Mouse (Mus musculus): ENCODE measurements around the gene Dnajc17.

The Dnajc17 gene

DNA sequence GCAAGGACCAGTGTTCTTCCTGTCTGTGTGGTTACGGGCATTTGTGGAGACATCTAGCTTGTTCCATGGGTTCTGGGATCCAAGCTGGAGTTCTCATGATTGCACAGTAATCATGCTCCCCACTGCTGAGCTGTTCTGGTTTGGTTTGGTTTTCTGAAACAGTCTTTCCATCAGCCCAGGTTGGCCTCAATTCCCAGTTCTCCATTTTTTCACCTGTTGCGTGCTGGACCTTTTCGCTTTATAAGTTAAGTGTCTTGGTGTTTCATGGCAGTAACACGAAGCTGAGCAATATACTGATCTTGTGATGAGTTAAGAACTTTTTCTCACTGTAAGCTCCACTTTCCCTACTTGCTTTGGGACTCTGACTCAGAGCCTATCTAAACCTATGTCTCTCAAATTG lies 44.6 kb downstream of the Dnajc17 start:
- no peak for DNase-seq (ENCODE audit: low read depth in 1 of 2, low spot score in 2 of 2)

DNA sequence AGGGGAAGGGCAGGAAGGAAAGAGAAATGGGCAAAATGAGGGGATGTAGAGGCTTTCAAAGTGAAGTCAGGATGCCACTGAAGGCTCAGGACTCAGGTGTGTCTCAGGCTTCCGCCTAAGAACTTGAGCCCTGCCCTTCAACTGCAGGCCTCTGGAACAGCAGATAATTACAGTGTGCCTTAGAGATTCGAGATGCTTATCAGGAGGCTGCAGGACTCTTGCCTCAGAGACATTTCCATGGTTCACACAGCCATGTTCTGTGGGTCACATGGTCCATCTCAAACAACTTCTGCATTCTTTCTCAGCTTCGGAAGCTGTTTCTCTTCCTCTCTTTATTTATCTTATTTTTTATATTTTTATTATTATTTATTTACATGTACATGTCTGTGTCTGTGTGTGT lies 45.5 kb downstream of the Dnajc17 start:
- no peak for DNase-seq (ENCODE audit: low read depth in 1 of 2, low spot score in 2 of 2)

DNA sequence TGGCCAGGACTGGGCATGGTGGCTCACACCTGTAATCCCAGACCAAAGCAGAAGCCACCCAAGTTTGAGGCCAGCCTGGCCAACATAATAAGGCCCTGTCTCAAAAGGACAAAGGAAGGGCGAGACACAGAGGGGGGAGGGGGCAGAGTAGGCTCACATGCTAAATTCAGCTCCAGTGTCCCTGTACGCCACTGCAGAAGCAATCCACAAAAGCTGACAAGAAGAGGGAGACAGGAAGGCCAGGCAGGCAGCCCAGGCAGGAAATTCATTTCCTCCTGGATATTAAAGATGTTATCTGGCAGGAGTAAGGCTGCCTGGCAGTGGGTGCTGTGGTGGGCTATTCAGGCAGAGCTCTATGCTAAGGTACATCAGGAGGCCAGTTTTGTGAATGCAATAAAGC lies 47.3 kb downstream of the Dnajc17 start:
- no peak for DNase-seq (ENCODE audit: low read depth in 1 of 2, low spot score in 2 of 2)

DNA sequence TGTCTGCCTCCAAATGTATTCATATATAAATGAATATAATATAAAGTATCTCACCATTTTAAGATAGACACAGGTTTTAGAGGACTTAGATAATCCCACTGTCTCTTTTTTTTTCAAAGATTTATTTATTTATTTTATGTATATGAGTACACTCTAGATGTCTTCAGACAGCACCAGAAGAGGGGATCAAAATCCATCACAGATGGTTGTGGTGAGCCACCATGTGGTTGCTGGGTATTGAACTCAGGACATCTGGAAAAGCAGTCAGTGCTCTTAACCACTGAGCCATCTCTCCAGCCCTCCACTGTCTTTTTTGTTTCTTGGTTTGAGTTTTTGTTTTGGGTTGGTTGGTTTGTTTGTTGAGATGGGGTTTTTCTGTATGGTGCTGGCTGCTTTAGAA lies 50.8 kb downstream of the Dnajc17 start:
- DNase-seq (ENCODE audit: low read depth in 1 of 2, low spot score in 2 of 2): no peak

DNA sequence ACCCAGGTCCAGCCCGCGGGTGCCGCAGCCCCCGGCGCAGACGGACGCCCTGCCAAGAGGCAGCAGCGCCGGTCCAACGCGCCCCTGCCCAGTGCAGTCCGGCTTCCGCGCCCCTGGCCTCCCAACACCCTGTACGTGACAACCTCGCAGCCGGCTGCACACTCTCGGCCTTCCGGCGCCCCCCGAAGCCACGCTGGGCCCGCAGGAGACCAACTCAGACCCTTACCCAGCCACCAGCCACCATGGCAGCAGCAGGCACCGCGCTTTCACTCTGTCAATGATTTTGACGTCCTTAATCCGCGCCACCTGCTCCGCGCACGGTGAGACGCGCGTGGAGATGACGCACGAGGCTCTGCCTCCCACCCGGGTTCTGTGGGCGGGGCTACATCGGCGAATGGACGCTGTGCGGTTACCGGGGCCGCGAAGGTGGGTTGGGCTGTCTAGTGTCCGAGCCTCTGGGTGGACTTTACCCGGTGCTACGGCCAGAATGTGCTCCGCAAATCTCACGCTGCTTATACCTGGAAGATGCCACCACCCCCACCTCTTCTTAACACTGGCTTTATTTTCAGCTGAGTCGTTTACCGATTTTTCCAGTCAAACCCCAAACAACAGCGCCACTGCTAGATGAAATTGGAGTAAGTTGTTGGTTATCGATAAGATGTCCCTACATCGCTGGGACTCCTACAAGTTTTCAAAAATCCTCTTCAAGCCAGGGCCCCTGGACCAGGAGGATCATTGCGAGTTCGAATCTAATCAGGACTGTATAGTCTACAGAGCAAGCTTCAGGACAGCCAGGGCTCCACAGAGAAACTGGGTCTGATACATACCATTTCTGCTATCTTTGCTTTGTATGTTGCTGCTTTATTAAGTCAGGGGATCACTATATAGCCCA lies 51.7 kb downstream of the Dnajc17 start, which contains the start of gene Rmdn3:
Rmdn3 (minus strand) TSS at position 354 of the 892 bp plus-strand sequence.
- peak; percentile 75 to 90 for DNase-seq (ENCODE audit: low read depth in 1 of 2, low spot score in 2 of 2)

DNA sequence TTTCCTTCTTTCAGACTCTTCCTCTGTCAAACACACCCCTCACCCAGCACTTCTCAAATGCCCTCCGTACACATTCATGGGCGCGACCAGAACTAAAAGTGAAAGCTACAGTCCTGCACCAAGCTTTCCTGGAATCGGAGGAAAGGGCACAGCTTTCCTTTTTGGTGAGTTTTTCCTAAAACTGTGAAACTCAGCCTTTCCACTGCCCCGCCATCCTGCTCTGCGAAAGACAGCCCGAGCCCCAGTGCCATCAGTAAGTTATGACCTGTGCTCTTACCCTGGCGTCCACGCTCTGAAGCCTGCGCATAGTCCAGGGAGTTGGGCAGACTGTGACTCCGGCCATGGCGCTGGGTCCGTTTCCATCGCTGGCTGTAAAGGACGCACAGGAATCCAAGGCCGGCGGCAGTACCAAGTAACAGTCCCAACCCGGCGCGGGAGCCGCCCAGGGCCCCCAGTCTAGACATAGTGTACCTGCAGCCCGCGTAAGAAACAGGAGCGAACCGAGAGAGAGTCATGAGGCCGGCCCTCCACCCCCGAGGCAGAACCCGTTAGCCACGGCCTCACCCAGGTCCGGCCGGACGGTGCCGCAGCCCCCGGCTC lies 52.4 kb downstream of the Dnajc17 start:
- DNase-seq (ENCODE audit: low read depth in 1 of 2, low spot score in 2 of 2): peak in 1 of 2 experiments; percentile 6

DNA sequence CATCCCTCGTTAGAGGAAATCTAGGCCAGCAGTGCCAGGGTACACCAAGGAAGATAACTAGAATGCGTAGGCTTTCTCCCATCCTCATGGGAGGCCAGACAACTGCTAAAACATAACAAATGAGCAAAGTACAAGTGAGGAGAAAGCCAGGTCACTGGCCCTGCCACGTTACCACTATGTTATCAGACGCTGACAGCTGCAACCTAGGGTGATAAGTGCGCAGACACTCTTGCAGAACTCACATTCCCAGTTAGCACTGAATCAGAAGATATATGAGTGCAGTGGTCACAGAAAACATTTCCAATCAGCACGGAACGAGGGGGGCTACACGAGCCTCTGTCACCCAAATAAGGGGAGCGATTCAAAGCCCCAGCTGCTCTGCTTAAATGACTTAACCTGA lies 53.2 kb downstream of the Dnajc17 start:
- no peak for DNase-seq (ENCODE audit: low read depth in 1 of 2, low spot score in 2 of 2)

DNA sequence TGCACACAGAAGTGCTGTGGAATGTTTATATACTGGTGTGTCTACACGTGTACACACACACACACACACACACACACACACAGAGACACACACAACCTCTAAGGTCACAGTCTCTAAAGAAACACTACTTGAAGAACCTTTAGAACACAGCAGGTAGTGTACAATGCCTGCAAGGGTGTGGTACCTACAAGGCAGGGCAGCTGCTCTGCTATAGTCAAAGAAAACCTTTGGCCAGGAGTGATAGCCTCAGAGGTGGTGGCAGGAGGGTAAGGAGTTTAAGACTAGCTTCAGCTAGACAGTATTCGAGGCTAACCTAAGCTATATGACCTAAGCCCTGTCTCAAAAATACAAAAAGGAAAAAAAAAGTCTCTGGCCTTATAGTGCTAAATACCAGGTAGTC lies 53.9 kb downstream of the Dnajc17 start:
- no peak for DNase-seq (ENCODE audit: low read depth in 1 of 2, low spot score in 2 of 2)

DNA sequence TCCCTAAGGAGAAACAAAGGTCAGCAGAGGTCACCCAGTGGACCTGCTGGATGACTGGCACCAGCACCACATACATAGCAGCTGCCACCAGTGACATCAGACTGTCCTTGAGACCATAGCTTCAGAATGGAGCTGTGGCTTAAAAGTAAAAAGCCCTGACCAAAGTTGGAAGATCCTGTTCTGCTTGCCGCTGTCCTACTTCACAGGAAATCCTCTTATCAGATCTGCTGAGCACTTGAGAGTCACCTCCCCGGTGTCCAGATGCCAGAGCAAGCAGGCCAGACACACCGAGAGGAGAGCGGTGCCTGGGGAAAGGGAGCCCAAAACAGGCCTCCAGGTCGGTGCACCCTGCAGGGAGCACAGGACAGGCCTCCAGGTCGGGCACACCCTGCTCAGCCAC lies 56.3 kb downstream of the Dnajc17 start:
- DNase-seq (ENCODE audit: low read depth in 1 of 2, low spot score in 2 of 2): no peak

DNA sequence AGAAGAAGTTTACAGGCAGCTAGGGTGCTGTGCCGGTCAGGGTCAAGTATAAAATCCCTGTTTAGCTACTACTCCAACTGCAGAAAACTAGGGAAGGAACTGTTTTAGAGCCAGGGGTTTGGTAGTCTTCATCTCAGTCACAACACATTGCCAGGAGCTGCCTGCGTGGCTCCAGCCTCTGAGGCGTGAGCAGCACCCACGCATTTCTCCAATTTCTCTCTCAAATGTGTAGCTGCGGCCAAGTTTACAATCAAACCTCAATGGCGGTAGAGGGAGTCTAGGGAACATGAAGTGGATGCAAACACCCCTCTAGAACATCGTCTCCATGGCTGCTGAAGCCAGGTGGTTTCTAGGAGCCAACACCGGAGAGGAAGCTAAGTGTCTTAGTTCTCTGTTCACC lies 60.8 kb downstream of the Dnajc17 start:
- DNase-seq (ENCODE audit: low read depth in 1 of 2, low spot score in 2 of 2): no peak

DNA sequence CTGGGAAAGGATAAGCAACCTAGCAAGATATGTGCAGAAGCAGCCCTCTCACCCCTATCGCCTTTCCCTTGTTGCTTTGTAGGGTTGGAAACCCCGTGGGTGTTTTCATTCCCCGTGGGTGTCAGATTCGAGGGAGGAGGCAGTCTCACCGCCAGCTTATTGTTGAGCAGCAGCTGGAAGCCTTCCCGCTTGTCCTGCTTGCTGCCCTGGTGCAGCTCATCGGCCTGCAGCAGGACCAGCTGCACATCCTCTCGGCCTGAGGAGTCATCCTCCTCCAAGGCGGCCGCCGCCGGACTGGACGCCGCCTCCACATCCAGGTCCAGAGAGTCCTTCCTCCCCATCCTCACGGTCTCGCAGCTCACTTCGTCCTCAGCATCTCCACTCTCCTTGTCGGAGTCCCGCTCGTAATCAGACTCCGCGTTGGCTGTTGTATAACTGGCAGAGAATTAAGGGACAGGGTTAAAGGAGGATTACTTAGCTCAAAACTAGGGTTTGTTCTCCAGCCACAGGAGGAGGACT lies 61.4 kb downstream of the Dnajc17 start:
- no peak for DNase-seq (ENCODE audit: low read depth in 1 of 2, low spot score in 2 of 2)

DNA sequence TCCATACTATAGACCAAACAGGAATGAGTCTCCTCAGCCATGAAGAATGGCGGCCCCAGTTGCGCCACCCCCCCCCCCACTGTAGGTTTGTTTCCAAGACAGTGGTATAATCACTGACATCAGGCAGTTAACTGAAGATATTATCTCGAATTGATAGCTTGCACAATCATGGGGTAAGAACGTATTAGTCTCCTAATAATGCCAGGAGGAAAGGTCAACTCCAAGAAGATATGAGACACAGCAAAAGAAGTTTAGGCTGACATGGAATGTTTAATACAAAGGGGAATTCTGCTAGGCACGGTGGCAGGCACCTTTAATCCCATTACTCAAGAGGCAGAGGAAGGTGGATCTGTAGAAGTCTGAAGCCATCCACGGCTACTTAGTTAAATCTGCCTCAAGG lies 62.2 kb downstream of the Dnajc17 start:
- DNase-seq (ENCODE audit: low read depth in 1 of 2, low spot score in 2 of 2): no peak

DNA sequence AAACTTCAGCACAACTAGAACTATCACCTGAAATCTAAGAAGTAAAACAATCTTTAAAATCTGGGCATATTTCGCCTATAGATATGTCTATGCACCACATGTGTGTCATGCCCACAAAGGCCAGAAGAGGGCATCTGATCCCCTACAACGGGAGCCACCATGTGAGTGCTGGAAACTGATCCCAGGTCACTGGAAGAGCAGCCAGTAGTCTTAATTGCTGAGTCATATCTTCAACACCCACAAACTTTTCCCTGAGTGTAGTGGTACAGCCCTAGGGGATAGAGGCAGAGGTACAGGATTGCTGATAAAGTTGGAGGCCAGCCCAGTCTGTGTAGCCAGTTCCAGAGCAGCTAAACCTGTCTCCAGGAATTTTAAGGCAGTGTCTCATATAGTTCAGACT lies 63.4 kb downstream of the Dnajc17 start:
- no peak for DNase-seq (ENCODE audit: low read depth in 1 of 2, low spot score in 2 of 2)

DNA sequence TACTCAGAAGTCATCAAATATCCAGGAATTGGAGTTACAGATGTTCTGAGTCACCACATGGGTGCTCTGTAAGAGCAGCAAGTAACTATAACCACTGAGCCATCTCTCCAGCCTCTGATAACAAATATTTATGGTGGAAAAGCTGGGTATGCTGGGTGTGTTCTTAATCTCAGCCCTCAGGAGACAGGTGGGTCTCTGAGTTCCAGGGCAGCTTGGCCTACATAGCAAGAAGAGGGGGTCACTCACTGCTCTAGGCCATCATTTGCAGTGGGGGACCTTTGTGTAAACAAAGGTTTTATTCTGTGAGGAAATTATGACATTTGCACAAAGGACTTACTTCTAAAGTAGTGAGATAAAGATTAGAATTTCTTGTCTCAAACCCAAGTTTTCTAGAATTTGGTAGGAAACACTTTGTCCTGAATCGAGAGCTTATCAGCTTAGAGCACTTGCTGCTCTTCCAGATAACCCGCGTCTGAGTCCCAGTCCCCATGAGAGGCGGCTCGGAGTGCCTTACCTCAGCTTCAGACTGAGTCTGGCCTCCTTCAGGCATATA lies 72.2 kb downstream of the Dnajc17 start:
- DNase-seq (ENCODE audit: low read depth in 1 of 2, low spot score in 2 of 2): no peak

Data from monocyte, adult 2 months (primary cell).